Mouse (Mus musculus): ENCODE measurements around the gene Kif3b. TPM values are rescaled to one million over a fixed set of nuclear protein-coding genes. Genes with fewer than 3 reads are reported as not detected.

Gene Kif3b
- polyA plus RNA-seq, 1 experiment from 2014 or later = 3.1 TPM

DNA sequence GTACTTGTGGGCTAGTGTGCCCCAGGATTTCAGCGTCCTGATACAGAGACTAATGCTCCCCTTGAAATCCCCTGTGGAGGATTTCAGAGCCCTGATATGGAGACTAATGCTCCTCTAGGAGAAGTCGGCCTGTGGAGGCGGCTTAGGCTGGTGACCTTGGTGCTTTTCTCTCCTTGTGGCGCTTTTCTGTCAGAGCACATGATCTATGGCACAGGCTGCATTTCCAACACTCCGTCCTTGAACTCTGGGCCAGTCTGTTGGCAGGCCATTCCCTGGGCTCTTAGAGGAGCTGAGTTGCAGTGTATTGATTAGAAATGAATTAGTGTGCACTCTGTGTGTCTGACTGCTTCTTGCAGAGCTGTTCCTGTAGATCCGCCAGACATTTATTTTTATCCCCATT, 14.0 kb downstream of the Kif3b start:
- H3K4me3 ChIP-seq (ENCODE audit: low read depth, low read length) = no peak overlapping the region
- H3K9me3 ChIP-seq (ENCODE audit: control insufficient read depth, low read length) = no peaks in the 10 kb centered on the region
- H3K4me2 ChIP-seq (replicated peaks; ENCODE audit: low read depth) = no peak overlapping the region
- no peak for DNase-seq (ENCODE audit: low spot score)
- TF ChIP-seq EP300 (optimal IDR thresholded peaks at IDR 0.05) (no peak), CTCF (IDR thresholded peaks at IDR 0.05; ENCODE audit: low read depth) (no peak)
- no peaks in the 10 kb centered on the region for H3K4me1 ChIP-seq (replicated peaks; ENCODE audit: control insufficient read depth, insufficient read depth)
- H3K9ac ChIP-seq (ENCODE audit: low read length) = peak overlapping the region; percentile 23; the same call in 1 of the 2 replicates
- ATAC-seq (ENCODE audit: low FRiP score, low TSS enrichment) = no peak
- no peaks in the 10 kb centered on the region for H3K27me3 ChIP-seq (ENCODE audit: control insufficient read depth, insufficient read depth, low read length)
- 62% methylated on average over 6 of the region's 6 CpGs for WGBS
- no peaks in the 10 kb centered on the region for H3K36me3 ChIP-seq (ENCODE audit: control insufficient read depth, insufficient read depth, low read length)
- no peak overlapping the region for H3K27ac ChIP-seq (replicated peaks)

- Histone ChIP-seq H3K4me1 (replicated peaks; ENCODE audit: control insufficient read depth, insufficient read depth) (no peaks in the 10 kb centered on the region), H3K9ac (ENCODE audit: low read length) (no peak overlapping the region), H3K27me3 (ENCODE audit: control insufficient read depth, insufficient read depth, low read length) (no peaks in the 10 kb centered on the region), H3K9me3 (ENCODE audit: control insufficient read depth, low read length) (no peaks in the 10 kb centered on the region), H3K36me3 (ENCODE audit: control insufficient read depth, insufficient read depth, low read length) (no peaks in the 10 kb centered on the region), H3K4me2 (replicated peaks; ENCODE audit: low read depth) (no peak overlapping the region), H3K4me3 (ENCODE audit: low read depth, low read length) (no peak overlapping the region), H3K27ac (replicated peaks) (no peak overlapping the region)
- TF ChIP-seq CTCF (IDR thresholded peaks at IDR 0.05; ENCODE audit: low read depth) = no peak
- no peak for TF ChIP-seq EP300 (optimal IDR thresholded peaks at IDR 0.05)
- no peak for ATAC-seq (ENCODE audit: low FRiP score, low TSS enrichment)
- no peak for DNase-seq (ENCODE audit: low spot score)
- 68% methylated on average over 7 of the region's 7 CpGs for WGBS
These were observed 17.4 kb downstream of the Kif3b start for GRCm38 (mm10) chr2:153308586-153308985.

DNA sequence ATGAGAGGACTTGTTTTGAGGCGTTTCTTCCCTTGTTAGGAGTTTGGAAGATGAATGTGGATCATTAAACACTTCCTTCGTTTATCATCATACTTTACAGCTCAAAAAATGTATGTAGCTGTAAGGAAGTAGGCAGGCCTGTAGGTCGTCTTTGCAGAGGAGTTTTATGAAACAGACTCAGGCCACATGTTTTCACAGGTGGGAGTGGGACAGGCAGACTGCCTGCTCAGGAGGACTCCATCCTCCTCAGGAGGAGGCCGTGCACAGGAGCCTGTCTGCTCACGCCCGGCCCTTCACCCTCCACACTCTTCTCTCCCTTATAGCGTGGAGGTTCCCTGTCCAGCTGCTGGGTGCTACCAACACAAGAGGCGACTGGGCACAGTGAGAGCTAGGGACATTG, 17.9 kb downstream of the Kif3b start:
- H3K4me1 ChIP-seq (replicated peaks; ENCODE audit: control insufficient read depth, insufficient read depth) = no peaks in the 10 kb centered on the region
- H3K9ac ChIP-seq (ENCODE audit: low read length) = no peak overlapping the region
- no peak for DNase-seq (ENCODE audit: low spot score)
- H3K27me3 ChIP-seq (ENCODE audit: control insufficient read depth, insufficient read depth, low read length) = no peaks in the 10 kb centered on the region
- H3K9me3 ChIP-seq (ENCODE audit: control insufficient read depth, low read length) = no peaks in the 10 kb centered on the region
- no peak overlapping the region for H3K4me2 ChIP-seq (replicated peaks; ENCODE audit: low read depth)
- no peak overlapping the region for H3K27ac ChIP-seq (replicated peaks)
- H3K4me3 ChIP-seq (ENCODE audit: low read depth, low read length) = no peak overlapping the region
- H3K36me3 ChIP-seq (ENCODE audit: control insufficient read depth, insufficient read depth, low read length) = no peaks in the 10 kb centered on the region
- TF ChIP-seq EP300 (optimal IDR thresholded peaks at IDR 0.05) (no peak), CTCF (IDR thresholded peaks at IDR 0.05; ENCODE audit: low read depth) (no peak)
- WGBS = 64% methylated on average over 8 of the region's 8 CpGs
- ATAC-seq (ENCODE audit: low FRiP score, low TSS enrichment) = no peak

DNA sequence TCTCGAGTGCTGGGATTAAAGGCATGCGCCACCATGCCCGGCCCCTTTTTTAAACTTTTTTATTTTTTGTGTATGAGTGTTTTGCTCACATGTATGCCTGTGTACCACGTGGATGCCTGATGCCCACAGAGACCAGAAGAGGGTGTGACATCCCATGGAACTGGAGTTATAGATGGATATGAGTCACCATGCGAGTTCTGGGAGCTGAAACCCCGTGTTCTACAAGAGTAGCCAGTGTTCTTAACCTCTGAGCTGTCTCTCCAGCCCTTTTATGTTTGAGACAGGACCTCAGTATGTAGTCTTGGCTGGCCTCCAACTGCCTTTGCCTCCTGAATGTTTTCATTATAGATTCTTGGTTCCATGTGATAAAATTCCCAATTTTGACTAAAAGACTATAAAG, 19.0 kb downstream of the Kif3b start:
- Histone ChIP-seq H3K4me1 (replicated peaks; ENCODE audit: control insufficient read depth, insufficient read depth) (no peaks in the 10 kb centered on the region), H3K27me3 (ENCODE audit: control insufficient read depth, insufficient read depth, low read length) (no peaks in the 10 kb centered on the region), H3K9me3 (ENCODE audit: control insufficient read depth, low read length) (no peaks in the 10 kb centered on the region), H3K27ac (replicated peaks) (no peak overlapping the region), H3K9ac (ENCODE audit: low read length) (no peak overlapping the region), H3K4me3 (ENCODE audit: low read depth, low read length) (no peak overlapping the region), H3K4me2 (replicated peaks; ENCODE audit: low read depth) (no peak overlapping the region), H3K36me3 (ENCODE audit: control insufficient read depth, insufficient read depth, low read length) (no peaks in the 10 kb centered on the region)
- no peak for ATAC-seq (ENCODE audit: low FRiP score, low TSS enrichment)
- TF ChIP-seq EP300 (optimal IDR thresholded peaks at IDR 0.05) = no peak
- TF ChIP-seq CTCF (IDR thresholded peaks at IDR 0.05; ENCODE audit: low read depth) = no peak
- 65% methylated on average over 6 of the region's 6 CpGs for WGBS
- no peak for DNase-seq (ENCODE audit: low spot score)

DNA sequence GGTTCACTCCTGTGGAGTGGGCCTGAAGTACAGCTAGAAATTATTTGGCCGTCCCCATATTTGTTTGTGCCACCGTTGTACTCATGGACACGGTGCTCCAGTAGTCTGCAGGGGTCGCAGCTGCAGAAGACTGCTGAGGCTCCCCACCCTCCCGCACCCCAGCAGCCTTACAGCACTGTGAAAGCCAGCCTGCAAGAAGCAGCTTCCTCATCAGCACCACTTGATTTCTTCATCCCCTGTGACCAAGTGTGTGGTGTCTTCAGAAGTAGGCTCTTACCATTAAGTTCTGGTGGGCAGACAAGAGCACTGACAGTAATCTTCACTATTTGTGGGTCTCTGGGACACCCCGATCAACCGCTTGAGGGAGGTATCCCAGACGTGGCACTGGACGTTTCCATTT, 21.7 kb downstream of the Kif3b start:
- Histone ChIP-seq H3K27ac (replicated peaks) (no peak overlapping the region), H3K4me1 (replicated peaks; ENCODE audit: control insufficient read depth, insufficient read depth) (no peaks in the 10 kb centered on the region), H3K27me3 (ENCODE audit: control insufficient read depth, insufficient read depth, low read length) (no peaks in the 10 kb centered on the region), H3K36me3 (ENCODE audit: control insufficient read depth, insufficient read depth, low read length) (0 out of 2 replicates have a peak, but pooled peaks cover 3% of the 10 kb centered on the region), H3K4me2 (replicated peaks; ENCODE audit: low read depth) (no peak overlapping the region), H3K9ac (ENCODE audit: low read length) (no peak overlapping the region), H3K9me3 (ENCODE audit: control insufficient read depth, low read length) (no peaks in the 10 kb centered on the region), H3K4me3 (ENCODE audit: low read depth, low read length) (no peak overlapping the region)
- ATAC-seq (ENCODE audit: low FRiP score, low TSS enrichment) = no peak
- no peak for DNase-seq (ENCODE audit: low spot score)
- TF ChIP-seq EP300 (optimal IDR thresholded peaks at IDR 0.05) (no peak), CTCF (IDR thresholded peaks at IDR 0.05; ENCODE audit: low read depth) (no peak)
- WGBS = 86% methylated on average over 9 of the region's 9 CpGs

GRCm38 (mm10) chr2:153318408-153318807, 27.2 kb downstream of the Kif3b start:
- H3K9me3 ChIP-seq (ENCODE audit: control insufficient read depth, low read length) = no peaks in the 10 kb centered on the region
- WGBS = 92% methylated on average over 4 of the region's 4 CpGs
- H3K4me2 ChIP-seq (replicated peaks; ENCODE audit: low read depth) = no peak overlapping the region
- no peak overlapping the region for H3K27ac ChIP-seq (replicated peaks)
- DNase-seq (ENCODE audit: low spot score) (no peak), ATAC-seq (ENCODE audit: low FRiP score, low TSS enrichment) (no peak)
- H3K9ac ChIP-seq (ENCODE audit: low read length) = no peak overlapping the region
- H3K4me3 ChIP-seq (ENCODE audit: low read depth, low read length) = no peak overlapping the region
- no peaks in the 10 kb centered on the region for H3K27me3 ChIP-seq (ENCODE audit: control insufficient read depth, insufficient read depth, low read length)
- no peak for TF ChIP-seq EP300 (optimal IDR thresholded peaks at IDR 0.05)
- no peak for TF ChIP-seq CTCF (IDR thresholded peaks at IDR 0.05; ENCODE audit: low read depth)
- H3K36me3 ChIP-seq (ENCODE audit: control insufficient read depth, insufficient read depth, low read length) = peaks cover 6% of the 10 kb centered on the region
- H3K4me1 ChIP-seq (replicated peaks; ENCODE audit: control insufficient read depth, insufficient read depth) = no peaks in the 10 kb centered on the region

Data from stomach, postnatal 0 days (tissue).